Mouse (Mus musculus) liver (tissue): ENCODE results near the gene Tnc.
"Not testable (repeated sequence)": the region's sequence is repeated elsewhere in the genome, so short reads cannot be mapped to it uniquely, and the experiment has no call there.

Experiments used
- DNase-seq: peaks from one replicate; pipeline ENCODE4 v3.0.0-alpha.2; 2020; ENCODE audit warnings: mixed read lengths

The Tnc gene

DNA sequence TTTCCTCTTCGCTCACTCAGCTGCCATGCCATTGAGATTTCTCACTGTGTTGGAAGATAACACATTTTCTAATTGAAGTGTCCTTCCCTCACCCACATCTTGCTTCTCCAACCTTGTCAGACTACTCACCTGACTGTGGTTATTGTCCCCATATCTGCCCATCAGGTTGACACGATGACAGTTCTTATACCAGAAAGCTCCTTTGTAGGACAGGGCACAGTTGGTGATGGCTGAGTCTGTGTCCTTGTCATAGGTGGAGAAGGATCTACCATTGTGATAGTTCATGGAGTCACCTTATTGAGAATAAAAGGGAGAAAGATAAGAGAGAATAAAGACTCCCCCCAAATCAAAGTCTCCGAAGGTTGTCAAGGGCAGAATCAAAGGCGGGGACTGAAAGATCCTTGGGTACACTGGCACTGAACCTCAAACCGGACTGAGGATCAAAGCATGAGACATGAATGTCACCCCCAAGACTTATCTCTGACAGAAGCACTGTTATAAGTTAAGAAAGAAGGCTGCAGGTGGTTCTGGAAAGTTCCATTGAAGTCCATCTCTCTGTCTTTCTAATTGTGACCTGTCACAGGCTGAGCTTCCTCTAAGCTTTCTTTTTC lies 84.9 kb downstream of the Tnc start:
- no peak for DNase-seq

DNA sequence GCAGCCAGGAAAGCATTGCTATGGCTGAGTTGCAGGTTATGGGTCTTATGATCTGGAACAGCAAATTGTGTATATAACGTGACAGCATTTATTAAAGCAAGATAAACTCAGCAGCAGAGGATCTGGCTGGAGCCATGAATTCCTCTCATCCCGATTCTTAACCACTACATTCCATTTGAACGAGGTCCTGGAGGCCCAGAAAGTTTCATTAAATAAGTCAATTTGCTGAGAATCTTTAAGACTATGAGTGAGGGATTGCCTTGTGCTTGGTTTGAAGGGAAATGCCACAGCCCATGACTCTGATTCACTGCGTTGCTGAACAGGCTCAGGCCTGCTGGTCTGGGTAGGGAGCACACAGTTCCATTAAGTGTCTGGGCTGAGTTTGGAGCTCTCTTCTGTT lies 88.2 kb downstream of the Tnc start:
- DNase-seq: no peak

DNA sequence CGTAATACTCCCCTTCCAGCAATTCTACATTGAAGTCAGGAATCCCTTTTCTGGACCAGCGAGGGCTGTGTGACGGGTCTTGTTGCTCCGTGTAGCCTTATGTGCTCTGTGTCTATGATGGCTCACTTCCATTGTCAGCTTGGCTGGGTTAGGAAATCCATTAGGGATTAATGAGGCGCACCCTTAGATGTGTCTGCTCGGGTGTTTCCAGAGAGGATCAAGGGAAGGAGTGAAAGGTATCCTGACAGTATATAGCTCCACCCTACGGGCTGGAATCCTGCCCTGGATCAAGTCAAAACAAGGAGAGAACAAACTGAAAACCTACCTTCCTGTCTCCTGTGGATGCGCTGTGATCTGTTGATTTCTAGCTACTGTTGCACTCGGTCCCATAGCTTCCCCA lies 96.8 kb downstream of the Tnc start:
- no peak for DNase-seq

GRCm38 (mm10) chr4:63948688-63949073 lies 98.1 kb downstream of the Tnc start:
- DNase-seq: not testable (repeated sequence)

GRCm38 (mm10) chr4:63948066-63948687 lies 98.6 kb downstream of the Tnc start:
- peak; percentile 16 for DNase-seq

DNA sequence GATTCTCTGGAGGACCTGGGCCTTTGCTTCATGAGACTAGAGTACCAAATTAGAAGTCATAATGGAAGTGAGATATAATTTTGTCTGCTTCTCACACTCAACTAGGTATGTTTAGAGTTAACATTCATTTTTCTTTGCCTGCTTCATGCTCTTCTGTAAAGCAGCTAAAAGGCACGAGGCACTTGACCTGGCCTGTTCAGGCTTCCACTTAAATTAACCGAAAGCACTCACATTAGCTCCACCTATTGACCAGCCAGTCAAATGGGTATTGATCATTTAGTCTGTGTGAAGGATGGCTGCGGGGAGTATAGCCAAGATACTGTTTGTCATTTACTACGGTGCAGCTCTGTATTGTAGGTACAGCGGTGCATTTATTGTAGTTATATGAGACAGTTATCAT lies 103.0 kb downstream of the Tnc start:
- DNase-seq: no peak

DNA sequence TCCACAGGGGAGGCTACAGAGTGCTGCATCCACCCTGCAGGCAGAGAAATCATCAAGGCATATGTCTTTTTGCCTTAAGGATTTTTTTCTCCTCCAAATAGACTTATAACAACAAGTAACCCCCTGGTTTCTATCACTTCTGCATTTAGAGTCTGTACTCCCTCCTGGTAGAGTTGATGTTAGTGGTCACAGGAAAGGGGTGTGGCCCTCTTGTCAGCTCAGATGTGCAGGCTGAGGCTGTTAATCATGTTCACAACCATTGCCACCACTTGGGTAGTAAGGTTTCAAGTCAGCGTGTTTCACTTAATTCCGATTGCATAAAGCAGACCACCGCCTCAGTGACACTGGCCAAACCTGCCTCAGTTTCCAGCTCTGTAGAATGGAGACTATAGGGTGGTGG lies 103.9 kb downstream of the Tnc start:
- DNase-seq: no peak

- DNase-seq: no peak
Observed at GRCm38 (mm10) chr4:63941420-63941819, 105.4 kb downstream of the Tnc start.

GRCm38 (mm10) chr4:63939428-63939827 lies 107.4 kb downstream of the Tnc start:
- no peak for DNase-seq

DNA sequence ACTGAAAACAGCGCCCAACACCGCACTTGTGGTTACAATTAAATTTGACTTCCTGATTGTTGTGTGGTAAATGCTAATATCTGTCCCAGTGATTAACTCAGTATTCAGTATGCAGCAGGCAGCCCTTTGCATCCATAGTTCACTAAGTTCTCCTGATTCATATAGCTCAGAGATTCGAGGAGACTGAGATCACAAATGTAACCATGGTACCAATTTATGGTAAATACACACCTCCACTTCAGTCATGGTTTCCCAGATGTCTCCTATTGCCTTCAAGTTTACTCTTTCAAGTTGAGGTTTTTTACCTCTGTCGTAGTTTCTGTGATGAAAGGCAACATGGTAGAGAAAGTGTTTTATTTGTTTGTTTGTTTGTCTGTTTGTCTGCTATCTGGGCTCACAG lies 110.9 kb downstream of the Tnc start:
- no peak for DNase-seq

- no peak for DNase-seq
Observed at GRCm38 (mm10) chr4:63935314-63935713, 111.5 kb downstream of the Tnc start.

- DNase-seq: no peak
Observed at GRCm38 (mm10) chr4:63930863-63931262, 116.0 kb downstream of the Tnc start.

- DNase-seq: no peak
Observed at GRCm38 (mm10) chr4:63929490-63929889, 117.3 kb downstream of the Tnc start.

DNA sequence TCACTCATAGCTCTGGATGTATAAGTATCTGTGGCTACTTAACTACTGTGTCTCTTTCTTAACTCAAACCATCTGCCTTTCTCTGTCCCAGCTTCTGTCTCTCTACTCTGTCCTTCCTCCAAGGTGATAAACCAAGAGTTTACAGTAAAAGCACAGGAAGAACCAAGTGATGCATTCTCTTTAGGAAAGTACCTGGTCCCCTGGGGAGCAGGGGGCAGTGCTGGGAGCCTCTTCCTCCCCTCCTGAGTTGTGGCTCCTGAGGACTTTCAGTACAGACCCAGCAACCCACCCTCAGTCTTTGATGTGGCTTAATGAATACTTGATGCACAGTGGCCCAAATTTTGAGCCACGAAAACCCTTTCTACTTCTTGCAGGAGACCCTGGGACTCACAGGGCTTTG lies 118.6 kb downstream of the Tnc start:
- DNase-seq: no peak

- no peak for DNase-seq
Observed at GRCm38 (mm10) chr4:63917181-63917580, 129.6 kb downstream of the Tnc start.

DNA sequence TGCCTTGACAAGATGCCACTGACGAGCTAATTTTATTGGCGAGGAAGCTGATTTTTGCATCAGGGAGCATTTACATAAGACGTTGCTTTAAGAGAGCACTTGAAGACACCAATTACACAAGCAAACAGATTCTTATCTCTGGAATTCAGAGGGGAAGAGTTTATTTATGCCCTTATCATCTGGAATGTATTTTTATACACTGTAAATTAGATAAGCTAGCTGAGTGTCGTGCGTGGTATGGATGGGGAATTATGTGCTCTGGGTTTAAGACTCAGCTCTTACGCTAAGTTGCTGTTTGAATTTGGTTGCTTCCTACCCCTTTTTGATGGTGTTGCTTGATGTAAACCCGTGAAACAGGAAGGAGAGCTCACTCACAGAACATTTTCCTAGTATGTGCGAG lies 130.1 kb downstream of the Tnc start:
- no peak for DNase-seq

DNA sequence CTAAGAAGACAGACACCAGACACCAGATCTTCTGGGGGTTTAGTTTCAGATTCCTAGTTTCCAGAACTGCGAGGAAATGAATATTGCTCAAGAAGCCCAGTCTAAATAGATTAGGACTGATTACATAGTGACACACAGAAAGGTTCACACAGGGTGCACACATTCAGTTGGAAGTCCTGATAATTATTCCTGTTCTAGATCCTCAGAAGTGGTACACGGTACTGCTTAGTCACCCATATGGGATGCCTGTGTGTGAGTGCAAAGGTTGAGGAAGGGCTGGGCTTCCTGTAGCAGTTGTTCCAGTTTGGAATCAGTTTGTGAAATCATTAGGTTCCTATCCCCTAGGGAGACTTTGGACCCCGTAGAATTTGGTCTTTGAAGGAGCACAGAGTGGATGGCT lies 130.5 kb downstream of the Tnc start:
- no peak for DNase-seq
